Mouse (Mus musculus): ENCODE results near the gene Rps3.
A peak's percentile ranks its signal among the peaks of the same experiment; 100 is the strongest.

The Rps3 gene

GRCm38 (mm10) chr7:99474836-99475561 lies 8.5 kb downstream of the Rps3 start:
- DNase-seq: no peak

- no peak for DNase-seq
Observed at GRCm38 (mm10) chr7:99473638-99474407, 9.7 kb downstream of the Rps3 start.

- DNase-seq: no peak
Observed at GRCm38 (mm10) chr7:99471578-99471977, 12.0 kb downstream of the Rps3 start.

GRCm38 (mm10) chr7:99469680-99470405 lies 13.7 kb downstream of the Rps3 start:
- DNase-seq: no peak

GRCm38 (mm10) chr7:99468283-99469132 lies 15.0 kb downstream of the Rps3 start:
- DNase-seq: peak; percentile 73

GRCm38 (mm10) chr7:99467916-99468282 lies 15.6 kb downstream of the Rps3 start:
- no peak for DNase-seq

GRCm38 (mm10) chr7:99465811-99466210 lies 17.7 kb downstream of the Rps3 start, which contains the start of gene Klhl35:
TSS of gene Klhl35 (plus strand) at chr7:99466004.
- no peak for DNase-seq

GRCm38 (mm10) chr7:99463120-99463519 lies 20.4 kb downstream of the Rps3 start:
- DNase-seq: no peak

GRCm38 (mm10) chr7:99459888-99460652 lies 23.5 kb downstream of the Rps3 start:
- no peak for DNase-seq

GRCm38 (mm10) chr7:99458849-99459248 lies 24.7 kb downstream of the Rps3 start:
- no peak for DNase-seq

GRCm38 (mm10) chr7:99454044-99454443 lies 29.5 kb downstream of the Rps3 start:
- DNase-seq: no peak

GRCm38 (mm10) chr7:99452859-99453258 lies 30.7 kb downstream of the Rps3 start:
- no peak for DNase-seq

GRCm38 (mm10) chr7:99450703-99451102 lies 32.8 kb downstream of the Rps3 start:
- DNase-seq: peak; percentile 50

GRCm38 (mm10) chr7:99449751-99450150 lies 33.8 kb downstream of the Rps3 start:
- no peak for DNase-seq

GRCm38 (mm10) chr7:99449063-99449462 lies 34.5 kb downstream of the Rps3 start:
- DNase-seq: no peak

GRCm38 (mm10) chr7:99448619-99449018 lies 34.9 kb downstream of the Rps3 start:
- no peak for DNase-seq

- no peak for DNase-seq
Observed at GRCm38 (mm10) chr7:99447323-99447722, 36.2 kb downstream of the Rps3 start.

- no peak for DNase-seq
Observed at GRCm38 (mm10) chr7:99445833-99446232, 37.7 kb downstream of the Rps3 start.

GRCm38 (mm10) chr7:99444012-99444411 lies 39.5 kb downstream of the Rps3 start:
- DNase-seq: no peak

- DNase-seq: no peak
Observed at GRCm38 (mm10) chr7:99443164-99443563, 40.4 kb downstream of the Rps3 start.

GRCm38 (mm10) chr7:99441534-99442072 lies 41.9 kb downstream of the Rps3 start:
- no peak for DNase-seq

- DNase-seq: no peak
Observed at GRCm38 (mm10) chr7:99438881-99439280, 44.7 kb downstream of the Rps3 start.
